Mouse (Mus musculus): ENCODE data around the gene Gzme. TPM values are rescaled to one million over a fixed set of nuclear protein-coding genes. Genes with fewer than 3 reads are reported as not detected.

The Gzme gene
- not detected in 2 replicates for polyA plus RNA-seq (2015; fragmentation: Nextera tagmentation; extraction: Ambion mirVana)

DNA sequence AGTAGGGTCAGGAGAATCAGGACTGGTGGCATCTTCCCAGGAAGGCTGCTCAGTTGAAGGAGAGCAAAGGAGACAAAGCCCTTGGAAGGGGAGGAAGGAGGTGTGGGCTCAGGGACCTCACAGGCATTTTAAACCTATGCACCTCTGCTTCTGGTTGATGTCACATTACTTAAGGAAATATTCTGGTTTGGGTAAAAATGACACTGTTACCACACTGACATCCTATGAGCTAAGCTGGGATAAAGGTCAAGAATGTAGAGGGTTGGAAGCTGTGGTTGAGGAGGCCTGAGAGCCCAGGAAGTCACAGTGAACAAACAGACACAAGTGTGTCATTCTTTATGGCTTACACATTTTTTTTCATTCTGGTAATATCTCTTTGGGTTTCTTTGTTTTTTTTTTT is at the start of gene Gzme:
Gene Gzme, minus strand, starts transcription at position 101 of the 400 bp plus-strand sequence.

DNA sequence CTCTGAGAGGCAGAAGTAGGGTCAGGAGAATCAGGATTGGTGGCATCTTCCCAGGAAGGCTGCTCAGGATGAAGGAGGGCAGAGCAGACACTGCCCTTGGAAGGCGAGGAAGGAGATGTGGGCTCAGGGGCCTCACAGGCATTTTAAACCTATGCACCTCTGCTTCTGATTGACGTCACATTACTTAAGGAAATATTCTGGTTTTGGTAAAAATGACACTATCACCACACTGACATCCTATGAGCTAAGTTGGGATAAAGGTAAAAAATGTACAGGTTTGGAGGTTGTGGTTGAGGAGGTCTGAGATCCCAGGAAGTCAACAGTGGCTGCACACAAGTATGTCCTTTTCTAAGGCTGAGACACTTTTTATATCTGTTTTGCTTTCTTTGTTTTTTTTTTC is 39.1 kb upstream of the Gzme start, which contains the start of gene Gzmg:
Gene Gzmg, minus strand, starts transcription at position 101 of the 400 bp plus-strand sequence.

GRCm38 (mm10) chr14:56132508-56132907 is 12.1 kb upstream of the Gzme start, which contains the start of gene Gzmd:
Gzmd (minus strand) TSS chr14:56132608.

DNA sequence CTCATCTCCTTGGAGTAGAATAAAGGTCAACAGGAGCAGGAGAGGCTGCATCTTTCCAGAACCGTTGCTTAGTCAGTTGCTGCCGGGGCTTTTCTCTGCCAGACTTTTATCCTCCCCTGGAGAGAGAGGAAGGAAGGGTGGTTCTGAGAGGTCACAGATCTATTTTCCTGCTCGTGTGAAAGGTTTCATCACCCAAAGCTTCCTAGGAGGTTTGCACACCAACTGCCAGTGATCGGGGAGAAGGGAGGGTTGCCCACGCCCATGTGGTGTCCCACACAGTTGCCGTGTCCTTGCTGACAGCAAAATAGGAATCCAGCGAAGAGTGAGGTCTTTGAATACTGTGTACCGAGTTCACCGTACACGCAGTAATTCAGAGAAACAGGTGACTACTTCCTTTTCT is 18.0 kb downstream of the Gzme start, which contains the start of gene Ctsg:
Gene Ctsg, minus strand, starts transcription at position 189 of the 400 bp plus-strand sequence.

GRCm38 (mm10) chr14:56085167-56085566 is 35.3 kb downstream of the Gzme start, which contains the start of gene Mcpt8:
Mcpt8 (minus strand) TSS chr14:56085273.

Other genes starting within 250 kb of the Gzme start
- 0.05 and 0.22 TPM in 2 replicates for gene Cbln3, start 236.2 kb downstream of the Gzme start, polyA plus RNA-seq (2015; fragmentation: Nextera tagmentation; extraction: Ambion mirVana)
- 7.6 and 10.2 TPM in 2 replicates for gene Khnyn, start 235.7 kb downstream of the Gzme start, polyA plus RNA-seq (2015; fragmentation: Nextera tagmentation; extraction: Ambion mirVana)
- 22.0 and 25.5 TPM in 2 replicates for gene Sdr39u1, start 220.3 kb downstream of the Gzme start, polyA plus RNA-seq (2015; fragmentation: Nextera tagmentation; extraction: Ambion mirVana)
- gene Cma1, start 175.9 kb downstream of the Gzme start, polyA plus RNA-seq (2015; fragmentation: Nextera tagmentation; extraction: Ambion mirVana) = 249 and 554 TPM in 2 replicates
- 0.45 and 0.92 TPM in 2 replicates for gene Cma2, start 169.6 kb downstream of the Gzme start, polyA plus RNA-seq (2015; fragmentation: Nextera tagmentation; extraction: Ambion mirVana)
- 0.36 and 0.63 TPM in 2 replicates for gene Mcpt1, start 102.7 kb downstream of the Gzme start, polyA plus RNA-seq (2015; fragmentation: Nextera tagmentation; extraction: Ambion mirVana)
- gene Mcpt9, start 90.1 kb downstream of the Gzme start, polyA plus RNA-seq (2015; fragmentation: Nextera tagmentation; extraction: Ambion mirVana) = not detected in 2 replicates
- 2.1 and 4.4 TPM in 2 replicates for gene Mcpt2, start 78.6 kb downstream of the Gzme start, polyA plus RNA-seq (2015; fragmentation: Nextera tagmentation; extraction: Ambion mirVana)
- 129 and 337 TPM in 2 replicates for gene Mcpt4, start 58.3 kb downstream of the Gzme start, polyA plus RNA-seq (2015; fragmentation: Nextera tagmentation; extraction: Ambion mirVana)
- 32.2 and 48.0 TPM in 2 replicates for gene Mcpt8, start 35.4 kb downstream of the Gzme start, polyA plus RNA-seq (2015; fragmentation: Nextera tagmentation; extraction: Ambion mirVana)
- 81.1 and 110 TPM in 2 replicates for gene Ctsg, start 18.1 kb downstream of the Gzme start, polyA plus RNA-seq (2015; fragmentation: Nextera tagmentation; extraction: Ambion mirVana)
- gene Gzmd, start 12.0 kb upstream of the Gzme start, polyA plus RNA-seq (2015; fragmentation: Nextera tagmentation; extraction: Ambion mirVana) = not detected in 2 replicates
- gene Gzmg, start 39.0 kb upstream of the Gzme start, polyA plus RNA-seq (2015; fragmentation: Nextera tagmentation; extraction: Ambion mirVana) = not detected in 2 replicates
- not detected in 2 replicates for gene Gzmn, start 54.0 kb upstream of the Gzme start, polyA plus RNA-seq (2015; fragmentation: Nextera tagmentation; extraction: Ambion mirVana)
- not detected in 2 replicates for gene Gzmf, start 90.8 kb upstream of the Gzme start, polyA plus RNA-seq (2015; fragmentation: Nextera tagmentation; extraction: Ambion mirVana)
- not detected in 2 replicates for gene Gzmc, start 114.0 kb upstream of the Gzme start, polyA plus RNA-seq (2015; fragmentation: Nextera tagmentation; extraction: Ambion mirVana)
- 1.6 and 3.4 TPM in 2 replicates for gene Gzmb, start 141.6 kb upstream of the Gzme start, polyA plus RNA-seq (2015; fragmentation: Nextera tagmentation; extraction: Ambion mirVana)
- 0.06 TPM in 1 of 2 replicates, not detected in the other for gene Atp12a, start 244.4 kb upstream of the Gzme start, polyA plus RNA-seq (2015; fragmentation: Nextera tagmentation; extraction: Ambion mirVana)